Mouse (Mus musculus) embryo, embryonic 10 days (tissue): ENCODE measurements around the gene Ndp.
A peak's percentile ranks its signal among the peaks of the same experiment; 100 is the strongest.

ENCODE experiments used
- DNase-seq: peaks from one replicate; pipeline ENCODE4 v3.0.0-alpha.2; 2015; ENCODE audit warnings: low spot score

Ndp gene

DNA sequence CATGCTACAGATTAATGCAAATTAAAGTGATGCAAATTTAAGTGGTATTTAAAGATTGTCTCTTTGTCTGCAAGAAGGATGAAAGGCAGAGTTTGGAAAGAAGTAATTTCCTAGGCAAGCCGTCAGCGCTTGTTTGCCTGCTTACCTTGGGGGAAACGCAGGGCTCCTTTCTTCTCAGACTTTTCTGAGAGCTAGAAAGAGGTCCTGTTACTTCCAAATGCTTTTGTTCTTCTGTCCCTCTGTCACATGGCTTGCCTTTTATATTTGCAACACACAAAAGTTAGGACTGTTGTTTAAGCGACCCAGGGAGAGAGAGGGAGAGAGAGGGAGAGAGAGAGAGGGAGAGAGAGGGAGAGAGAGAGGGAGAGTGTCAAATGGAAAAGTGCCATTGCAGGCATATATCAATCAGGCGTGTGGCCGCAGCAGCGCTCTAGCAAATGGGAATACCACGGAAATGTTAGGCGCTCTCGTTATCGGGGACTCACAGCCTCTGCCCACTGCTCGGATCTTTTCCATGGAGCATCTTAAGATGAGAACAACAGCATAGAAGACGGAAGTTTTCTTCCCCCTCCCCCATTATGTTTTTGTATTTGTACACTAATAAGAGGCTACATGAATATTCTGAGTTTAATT is at the start of gene Ndp:
Gene Ndp, minus strand, starts transcription at position 534 of the 633 bp plus-strand sequence.
- peak; percentile 12 for DNase-seq

DNA sequence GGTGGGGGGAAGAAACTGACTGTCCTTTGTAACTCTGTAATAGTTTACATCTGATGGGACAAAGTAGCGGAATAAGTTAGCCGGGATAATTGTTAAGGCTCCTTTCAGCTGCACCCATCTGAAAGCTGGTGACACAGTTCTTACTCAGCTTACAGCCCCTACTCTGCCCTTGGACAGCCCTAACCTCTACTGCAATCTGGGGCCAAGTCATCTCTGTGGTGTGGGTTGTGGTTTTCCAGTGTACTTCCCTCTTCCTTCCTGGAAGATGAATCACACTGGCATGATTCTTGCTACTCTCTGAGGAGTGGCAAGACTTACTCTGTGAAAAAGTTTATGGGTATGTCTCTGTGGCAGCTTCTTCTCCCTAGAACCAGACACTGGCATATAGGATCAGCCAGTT is 43.2 kb upstream of the Ndp start:
- no peak for DNase-seq

DNA sequence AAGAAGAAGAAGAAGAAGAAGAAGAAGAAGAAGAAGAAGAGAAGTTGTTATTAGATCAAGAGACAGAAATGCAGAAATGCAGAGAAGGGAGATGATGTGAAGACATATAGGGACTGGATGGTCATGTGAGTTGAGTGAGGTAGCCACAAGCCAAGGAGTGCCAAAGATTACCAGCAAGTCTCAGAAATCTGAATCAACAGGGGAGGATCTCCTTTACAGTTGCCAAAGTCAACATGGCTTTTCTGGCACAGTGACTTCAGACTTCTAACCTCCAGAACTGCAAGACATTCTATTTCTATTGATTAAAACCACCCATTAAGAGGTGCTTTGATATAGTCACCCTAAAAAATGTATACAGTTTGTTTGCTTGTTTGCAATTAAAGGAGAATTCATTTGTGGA is 6.4 kb upstream of the Ndp start:
- no peak for DNase-seq

DNA sequence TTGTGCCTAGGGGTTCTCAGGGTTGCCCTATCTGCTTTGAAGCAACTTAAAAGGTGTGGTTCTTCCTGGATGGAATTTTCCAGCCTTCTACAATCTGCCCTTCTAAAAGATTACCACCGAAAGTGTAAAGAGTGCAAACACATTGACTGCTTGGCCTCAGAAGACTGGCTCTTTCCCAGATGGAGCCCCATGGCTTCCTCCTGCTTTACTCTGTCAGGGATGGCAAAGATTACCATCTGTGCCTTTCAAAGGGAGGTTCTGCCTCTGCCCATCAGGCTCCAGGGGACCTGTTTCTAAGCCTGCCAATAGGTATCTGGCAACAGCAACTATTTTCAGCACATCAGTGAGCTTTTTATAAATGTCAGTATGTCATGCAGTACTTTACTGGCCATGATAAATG is 1.5 kb upstream of the Ndp start:
- no peak for DNase-seq

DNA sequence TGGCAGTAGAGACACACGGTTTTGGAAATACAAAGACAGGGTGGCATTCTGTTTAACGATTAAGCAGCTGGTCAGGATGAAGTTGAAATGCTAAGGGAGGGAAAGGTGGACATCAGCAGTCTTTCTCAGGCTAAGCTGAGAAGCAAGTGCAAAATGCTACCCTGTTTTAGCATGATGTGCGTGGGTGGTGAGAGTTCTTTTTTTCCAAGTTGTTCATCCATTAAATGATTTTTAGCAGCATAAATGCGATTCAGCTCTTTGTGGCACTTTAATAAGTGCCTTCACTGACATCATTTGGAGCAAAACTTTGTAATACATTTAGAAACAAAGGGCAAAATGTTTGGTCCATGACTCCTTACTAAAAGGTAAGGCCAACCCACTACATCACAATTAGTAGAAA is 337 bp upstream of the Ndp start:
- no peak for DNase-seq

DNA sequence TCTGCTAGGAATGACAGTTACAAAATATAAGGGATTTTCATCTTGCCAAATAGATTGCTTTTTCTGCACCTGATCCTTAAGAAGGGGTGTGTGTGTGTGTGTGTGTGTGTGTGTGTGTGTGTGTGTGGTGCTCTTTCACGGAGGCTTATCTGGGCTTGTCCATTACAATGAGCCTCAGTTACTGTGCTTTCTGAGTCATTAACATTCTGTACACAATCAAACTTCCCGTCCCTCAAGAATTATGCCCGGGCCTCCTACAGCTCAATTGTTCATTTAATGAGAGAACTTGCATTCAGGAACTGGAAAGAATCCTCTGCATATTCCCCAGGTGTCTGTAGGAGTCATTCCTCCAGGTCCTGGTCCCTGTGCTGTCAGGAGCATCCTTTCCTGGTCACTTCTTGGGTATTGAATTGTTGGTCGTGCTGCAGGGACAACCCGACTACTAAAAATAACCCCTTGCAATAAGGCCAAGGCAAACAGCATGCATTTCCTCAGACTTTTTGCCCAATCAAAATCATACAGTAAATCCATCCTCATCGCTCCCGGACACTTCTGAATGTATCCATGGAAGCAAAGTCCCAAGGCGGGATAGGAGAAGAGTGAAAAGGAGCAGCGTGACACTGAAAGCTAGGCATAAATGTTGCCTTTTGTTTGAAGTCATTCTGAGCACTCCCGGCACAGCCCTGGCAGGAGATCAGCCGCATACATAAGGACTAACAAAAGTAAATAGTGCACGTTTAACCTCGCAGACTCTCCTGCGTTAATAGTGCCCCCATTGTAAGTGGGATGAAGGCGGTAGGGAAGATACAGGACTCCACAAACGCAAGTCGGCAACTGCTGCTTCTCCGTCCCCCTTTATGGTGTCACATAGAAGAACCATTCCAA is 1.1 kb downstream of the Ndp start:
- DNase-seq: peak; percentile 16

DNA sequence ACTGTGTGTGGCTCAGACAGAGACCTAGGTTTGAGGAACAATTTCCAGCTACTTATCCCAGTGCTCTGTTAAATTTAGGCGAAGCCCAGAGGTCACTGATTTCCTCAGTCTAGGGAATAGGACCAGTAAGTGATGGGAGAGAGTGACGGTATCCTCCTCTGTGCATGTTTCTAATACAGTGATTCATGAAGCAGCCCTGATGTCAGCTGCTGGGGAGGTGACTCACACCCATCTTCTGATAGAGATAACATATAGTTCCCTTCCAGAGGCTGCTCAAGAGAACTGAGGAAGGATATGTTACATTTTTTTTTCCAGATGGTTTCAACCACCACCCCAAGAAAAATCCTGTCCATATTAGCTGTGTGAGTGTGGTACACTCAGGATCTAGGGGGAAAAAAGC is 2.9 kb downstream of the Ndp start:
- DNase-seq: no peak

DNA sequence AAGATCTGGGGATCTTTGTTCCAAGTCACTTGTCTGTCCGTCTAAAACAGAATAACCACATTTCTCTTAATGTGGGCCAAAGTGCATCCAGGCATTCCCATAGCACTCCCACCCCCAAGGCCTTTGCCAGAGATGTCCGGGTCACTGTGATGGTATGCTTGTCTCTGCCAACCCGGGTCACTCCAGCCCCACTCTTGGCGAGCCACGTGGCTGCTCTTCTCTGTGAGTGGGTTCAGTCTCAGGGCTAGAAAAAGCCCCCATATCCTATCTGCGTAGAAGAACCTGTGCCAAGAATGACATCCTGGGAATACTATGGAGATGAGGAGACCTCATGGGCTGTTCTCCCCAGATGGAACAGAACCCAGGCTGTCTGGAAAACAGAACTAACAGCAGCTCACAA is 4.0 kb downstream of the Ndp start:
- DNase-seq: no peak

DNA sequence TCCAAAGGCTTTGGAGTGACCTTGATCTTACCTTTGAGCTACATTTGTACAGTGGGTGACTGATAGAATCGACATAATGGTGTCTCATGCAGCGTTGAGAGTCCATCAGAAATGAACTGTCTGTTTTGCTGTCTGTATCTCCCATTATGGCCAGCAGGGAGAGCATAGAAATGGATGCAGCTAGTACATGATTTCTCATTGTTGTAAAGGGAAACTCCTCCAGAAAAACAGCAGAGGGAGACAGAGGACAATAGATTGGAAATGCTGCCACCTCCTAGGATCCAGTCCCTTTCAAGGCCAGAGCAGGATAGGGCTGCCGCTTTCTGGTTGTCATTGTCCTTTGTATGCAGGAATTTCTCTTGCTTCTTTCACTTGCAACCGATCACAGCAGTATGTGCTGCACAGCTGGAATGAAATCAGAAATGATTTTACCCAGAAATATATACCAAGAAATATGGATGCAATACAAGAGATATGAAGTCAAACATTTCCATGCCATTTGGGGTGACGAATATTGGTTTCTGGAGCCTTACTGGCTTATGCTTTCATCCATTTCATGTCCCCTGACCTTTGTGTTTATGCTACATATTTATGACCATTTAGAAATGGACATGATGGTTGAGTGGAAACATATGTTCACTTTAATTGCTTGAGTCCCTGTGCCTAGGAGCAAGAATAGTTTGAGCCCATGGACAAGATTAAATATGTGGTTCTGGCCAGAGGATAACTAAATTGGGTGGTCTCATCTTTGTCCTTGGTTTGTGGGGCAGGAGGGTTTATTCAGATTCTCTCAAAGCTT is 17.0 kb downstream of the Ndp start:
- peak; percentile 71 for DNase-seq

DNA sequence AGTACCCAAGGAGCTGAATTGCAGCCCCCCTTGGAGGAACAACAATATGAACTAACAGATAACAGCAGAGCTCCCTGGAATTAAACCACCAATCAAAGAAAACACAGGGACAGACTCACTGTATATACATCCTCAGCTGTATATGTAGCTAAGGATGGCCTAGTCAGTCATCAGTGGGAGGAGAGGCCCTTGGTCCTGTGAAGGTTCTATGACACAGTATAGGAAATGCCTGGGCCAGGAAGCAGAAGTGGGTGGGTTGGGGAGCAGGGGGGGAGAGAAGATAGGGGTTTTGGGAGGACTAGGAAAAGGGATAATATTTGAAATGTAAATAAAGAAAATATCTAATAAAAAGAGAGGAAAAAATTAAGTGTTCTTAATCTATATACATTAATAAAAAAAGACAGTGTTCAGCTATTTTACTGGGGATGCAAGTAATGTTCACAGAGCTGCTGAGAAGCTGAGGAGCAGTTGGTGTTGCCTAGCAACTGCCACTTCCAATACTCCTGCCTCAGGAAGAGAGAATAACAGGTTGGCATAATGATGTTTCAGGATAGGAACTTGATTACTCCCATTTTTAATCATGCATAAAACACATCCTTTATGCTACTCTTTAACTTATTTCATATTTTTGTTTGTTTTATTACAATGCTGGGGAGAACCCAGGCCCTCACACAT is 43.8 kb downstream of the Ndp start:
- DNase-seq: no peak

DNA sequence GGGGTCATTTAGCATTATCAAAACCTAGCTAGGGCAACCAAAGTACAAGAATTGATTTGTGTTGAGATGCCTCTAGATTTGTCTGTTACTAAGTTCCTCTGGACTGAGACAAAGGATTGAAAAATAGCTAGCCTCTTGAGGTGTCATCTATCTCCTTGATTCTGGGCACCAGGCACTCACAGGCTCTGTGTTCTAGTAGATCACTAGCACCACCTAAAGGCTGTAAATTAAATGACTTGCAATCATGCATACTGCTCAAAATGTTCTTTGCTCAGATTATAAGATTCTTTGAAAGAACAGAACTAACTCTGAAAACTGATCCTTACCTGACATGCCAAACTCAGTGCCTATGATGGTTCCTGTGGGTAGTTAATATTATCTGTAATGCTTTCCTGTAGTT is 51.3 kb downstream of the Ndp start:
- peak; percentile 42 for DNase-seq

DNA sequence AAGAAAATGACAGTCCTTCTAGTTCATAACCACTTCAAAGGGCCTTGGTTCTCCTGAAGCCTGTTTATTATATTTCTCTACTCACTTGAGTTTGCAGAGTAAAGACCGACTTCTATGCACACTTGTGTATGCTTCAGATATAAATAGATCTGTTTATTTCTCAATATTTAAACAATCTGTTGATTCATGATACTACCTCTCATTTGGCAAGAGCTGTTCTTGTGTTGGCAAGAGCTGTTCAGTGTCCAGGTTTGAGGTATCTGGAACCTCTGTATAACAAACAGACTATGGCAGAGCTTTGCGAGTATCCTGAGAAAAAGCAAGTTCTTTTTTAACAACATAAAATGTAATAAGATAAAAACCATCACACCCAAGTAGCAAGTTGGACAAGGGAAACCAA is 65.5 kb downstream of the Ndp start:
- no peak for DNase-seq

DNA sequence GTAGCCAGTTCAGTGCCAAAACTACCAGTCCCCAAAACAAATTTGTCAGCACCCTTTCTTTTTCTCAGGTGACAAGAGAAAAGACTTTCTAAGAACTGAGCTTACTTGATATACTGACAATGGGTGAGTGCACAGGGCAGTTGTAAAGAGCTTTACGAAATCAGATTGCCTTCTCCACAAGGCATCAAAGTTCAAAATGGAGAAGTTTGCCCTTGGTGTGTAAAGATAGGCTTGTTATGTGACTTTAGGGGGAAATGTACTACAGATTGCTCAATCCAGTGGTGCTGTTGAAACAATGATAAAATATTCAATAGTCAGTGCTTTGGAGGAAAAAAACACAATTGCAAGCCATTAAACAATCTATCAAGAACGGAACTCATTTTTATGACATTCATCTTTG is 70.1 kb downstream of the Ndp start:
- DNase-seq: no peak

DNA sequence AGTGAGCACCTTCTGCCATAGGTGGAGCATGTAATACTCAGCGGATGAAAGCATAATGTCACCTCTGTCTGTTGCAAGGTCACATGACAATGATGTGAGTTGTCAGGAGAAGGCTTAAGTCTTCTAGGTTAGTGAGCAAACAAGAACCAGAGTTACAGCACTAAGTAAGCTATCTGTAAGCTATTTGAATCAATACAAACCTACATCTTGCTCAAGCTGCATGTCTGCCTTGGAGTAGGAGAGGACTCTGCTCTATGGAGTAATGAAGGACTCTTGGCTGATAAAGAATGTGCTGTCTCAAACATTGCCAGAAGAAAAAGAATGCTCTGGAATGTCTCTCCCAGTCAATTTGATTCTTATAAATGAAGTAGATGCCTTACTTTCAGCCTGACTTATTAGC is 74.3 kb downstream of the Ndp start:
- no peak for DNase-seq

DNA sequence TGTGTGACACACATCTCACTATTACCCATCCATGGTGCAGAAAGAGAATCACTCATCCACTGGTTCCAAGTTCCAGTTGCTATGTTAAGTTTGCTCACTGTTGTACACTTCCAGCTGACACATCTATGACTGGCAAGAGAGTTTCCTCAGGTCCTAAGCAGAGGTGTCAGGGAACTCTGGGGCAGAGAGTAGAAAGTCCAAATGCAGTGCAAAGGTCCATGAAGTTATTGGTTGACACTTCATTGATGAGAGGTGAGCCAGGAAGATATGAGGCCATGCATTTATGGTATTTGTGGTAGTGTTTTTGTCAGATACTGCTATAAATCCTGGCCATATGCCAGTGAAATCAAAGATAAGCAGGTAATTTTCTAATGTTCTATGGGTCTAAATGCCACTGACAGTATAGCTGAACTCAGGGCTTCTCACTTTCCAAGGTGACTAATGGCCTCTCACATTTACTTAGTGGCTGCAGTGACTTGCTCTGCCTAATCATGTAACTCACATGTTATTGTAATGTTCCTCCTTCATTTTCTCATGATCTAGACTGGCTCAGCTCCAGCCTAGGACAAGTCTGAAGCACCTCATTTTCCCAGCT is 75.0 kb downstream of the Ndp start:
- DNase-seq: no peak
